Mouse (Mus musculus) kidney, adult 2 months (tissue): ENCODE results near the gene Smyd1.

ENCODE experiments used
- CTCF ChIP-seq: fragments of 200-500 bp; conservative IDR thresholded peaks from 2 replicates; pipeline ENCODE4 v1.5.1; 2011; ENCODE audit warnings: low read depth, mild to moderate bottlenecking, control low read depth, low read length, moderate library complexity, mixed read lengths; ENCODE audit not compliant: insufficient read depth, insufficient read length
- POLR2A ChIP-seq: fragments of 200-500 bp; IDR thresholded peaks from one replicate; pipeline ENCODE4 v1.6.1; 2011; ENCODE audit warnings: low read depth, low read length, control low read depth

DNA sequence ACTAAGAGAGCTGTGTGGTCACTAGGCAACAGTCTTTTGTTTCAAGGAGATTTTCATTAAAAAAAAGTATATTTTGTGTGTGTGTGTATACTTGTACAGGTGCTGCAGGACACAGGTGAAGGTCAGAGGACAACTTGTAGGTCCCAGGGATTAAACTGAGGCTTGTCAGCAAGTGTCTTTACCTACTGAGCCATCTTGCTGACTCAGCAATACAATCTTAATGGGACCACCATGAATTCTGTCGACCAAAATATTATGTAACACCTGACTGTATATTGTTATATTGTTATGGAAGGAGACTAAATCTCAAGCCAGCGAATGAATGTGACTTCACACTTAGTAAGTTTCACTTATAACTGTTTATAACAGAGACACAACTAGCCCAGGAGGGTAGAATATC lies 24.0 kb downstream of the Smyd1 start:
- TF ChIP-seq CTCF (no peak), POLR2A (no peak)
